Mouse (Mus musculus) brain, embryonic 14.5 days (tissue): ENCODE data around the gene Inmt. TPM values are rescaled to one million over a fixed set of nuclear protein-coding genes. Genes with fewer than 3 reads are reported as not detected.

Experiments used
- DNase-seq: peaks from one replicate; pipeline ENCODE4 v3.0.0-alpha.2; 2011; ENCODE audit warnings: low read depth
- CTCF ChIP-seq: fragments of 200-500 bp; IDR thresholded peaks from 2 replicates; pipeline ENCODE4 v1.5.1; 2012; ENCODE audit warnings: inconsistent platforms, mild to moderate bottlenecking, moderate library complexity, borderline replicate concordance; ENCODE audit not compliant: insufficient read depth, insufficient read length; ENCODE audit errors: extremely low read depth
- POLR2A ChIP-seq: fragments of 200-500 bp; IDR thresholded peaks from 2 replicates; pipeline ENCODE4 v1.6.1; 2012; ENCODE audit warnings: mild to moderate bottlenecking, inconsistent platforms, borderline replicate concordance; ENCODE audit not compliant: poor library complexity, insufficient read depth, insufficient read length, severe bottlenecking; ENCODE audit errors: extremely low read depth
- polyA plus RNA-seq: library from polyadenylated mRNA; depleted of rRNA; stranded (reverse); fragments of >200 nt; gene quantifications from 2 replicates; pipeline ENCODE4 v1.2.3, GENCODE M21; 2012; rRNA removed

The Inmt gene
- polyA plus RNA-seq = not detected in 2 replicates

- no peak for DNase-seq
- TF ChIP-seq POLR2A (no peak), CTCF (no peak)
Measured at GRCm38 (mm10) chr6:55174741-55175181, at the start of gene Inmt. Gene Inmt (minus strand): TSS chr6:55175043.

GRCm38 (mm10) chr6:55223986-55224385, 49.1 kb upstream of the Inmt start:
- TF ChIP-seq CTCF (no peak), POLR2A (no peak)

GRCm38 (mm10) chr6:55218232-55218631, 43.4 kb upstream of the Inmt start:
- no peak for TF ChIP-seq POLR2A
- no peak for TF ChIP-seq CTCF
- DNase-seq = no peak

More at GRCm38 (mm10) chr6:55223986-55224385, 49.1 kb upstream of the Inmt start:
- no peak for DNase-seq

DNA sequence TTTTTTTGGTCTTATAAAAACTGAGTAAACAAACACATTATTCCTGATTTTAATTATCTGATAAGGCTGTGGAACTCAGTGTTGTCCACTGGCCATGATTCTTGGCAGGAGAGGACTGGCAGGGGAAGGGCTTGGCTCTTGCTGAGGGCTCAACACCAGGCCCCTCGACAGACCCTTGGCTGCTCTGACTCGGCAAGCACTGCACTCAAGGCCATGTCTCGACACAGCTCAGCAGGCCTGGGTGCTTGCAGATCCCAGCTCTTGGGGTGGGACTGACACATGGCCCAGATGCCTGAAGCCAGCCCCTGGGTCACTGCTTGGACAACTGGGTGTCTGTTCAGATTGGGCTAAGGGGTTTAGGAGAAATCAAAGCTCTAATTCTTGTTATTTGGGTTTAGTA, 39.7 kb upstream of the Inmt start:
- no peak for DNase-seq
- TF ChIP-seq CTCF (no peak), POLR2A (no peak)

- TF ChIP-seq CTCF = no peak
- TF ChIP-seq POLR2A = no peak
- DNase-seq = no peak
Measured at GRCm38 (mm10) chr6:55210423-55211365, 35.9 kb upstream of the Inmt start.

GRCm38 (mm10) chr6:55207786-55208185, 32.9 kb upstream of the Inmt start:
- TF ChIP-seq POLR2A (no peak), CTCF (no peak)

DNA sequence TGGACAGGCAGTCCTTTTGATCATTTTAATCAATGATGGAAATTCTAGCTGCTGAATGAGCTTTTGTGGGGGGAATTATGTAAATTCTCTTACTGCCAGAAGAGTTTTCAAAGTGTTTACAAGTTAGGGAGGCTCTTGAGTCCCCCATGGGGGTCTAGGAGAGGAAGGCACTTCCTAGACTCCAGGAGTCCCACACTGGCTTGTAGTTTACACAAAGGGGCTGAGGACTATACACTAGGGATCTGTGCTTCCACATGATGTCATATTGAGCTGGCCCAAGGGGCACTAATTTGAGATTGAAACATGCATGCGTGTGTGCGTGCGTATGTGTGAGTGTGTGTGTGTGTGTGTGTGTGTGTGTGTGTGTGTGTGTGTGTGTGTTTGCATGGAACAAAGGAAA, 29.1 kb upstream of the Inmt start:
- DNase-seq = no peak
- TF ChIP-seq POLR2A (no peak), CTCF (no peak)

More at GRCm38 (mm10) chr6:55207786-55208185, 32.9 kb upstream of the Inmt start:
- DNase-seq = no peak

DNA sequence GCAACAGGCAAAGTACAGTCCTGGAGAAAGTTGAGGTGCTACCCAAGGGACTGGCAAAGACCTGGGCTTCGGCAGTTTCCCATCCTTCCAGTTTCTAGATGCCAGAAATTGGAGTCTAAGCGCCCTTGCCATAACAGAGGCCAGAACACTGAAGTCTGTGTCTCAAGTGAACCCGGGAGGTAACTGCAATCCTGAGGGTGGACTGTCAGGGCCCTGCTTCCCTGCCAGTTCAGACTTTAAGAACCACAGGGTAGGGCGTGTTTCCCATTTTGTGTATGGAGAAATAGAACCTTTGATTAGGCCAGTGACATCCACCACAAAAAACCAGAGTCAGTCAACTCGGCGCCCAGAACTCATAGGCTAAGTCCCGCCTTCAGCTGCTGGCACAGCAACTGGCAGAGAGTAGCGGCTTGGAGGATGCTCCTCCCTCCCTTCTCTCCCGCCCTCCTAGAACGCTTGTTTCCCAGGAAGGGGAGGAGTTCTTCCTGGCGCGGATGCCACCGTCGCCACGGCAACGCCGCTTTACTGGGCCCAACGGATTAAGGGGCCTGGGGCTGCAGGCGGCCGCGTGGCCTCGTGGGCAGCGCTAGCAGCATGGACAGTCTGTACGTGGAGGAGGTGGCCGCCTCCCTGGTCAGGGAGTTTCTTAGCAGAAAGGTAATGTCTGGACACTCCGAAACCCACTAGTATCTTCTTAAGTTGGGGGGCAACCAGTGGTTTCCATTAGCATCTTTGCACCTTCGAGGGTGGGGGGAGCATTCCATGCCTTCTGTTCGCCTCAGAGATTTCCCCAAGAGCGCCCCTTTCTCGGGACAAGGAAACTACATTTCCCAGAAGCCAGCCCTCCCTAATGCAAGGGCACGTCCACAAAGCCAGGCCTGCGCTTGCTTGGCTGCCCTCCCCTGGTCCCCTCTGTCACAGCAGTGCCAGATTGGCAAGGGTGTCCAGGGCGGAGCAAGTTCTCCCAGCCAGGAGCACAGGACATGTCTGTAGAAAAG, 28.4 kb upstream of the Inmt start, which contains the start of gene Mindy4:
TSS of gene Mindy4 (plus strand) at position 471 of the 998 bp plus-strand sequence.
- DNase-seq = peak; percentile 99
- TF ChIP-seq POLR2A (peak; percentile 46; the same call in 1 of the 2 replicates), CTCF (no peak)

- DNase-seq = no peak
- no peak for TF ChIP-seq POLR2A
- no peak for TF ChIP-seq CTCF
Measured at GRCm38 (mm10) chr6:55199047-55199446, 24.2 kb upstream of the Inmt start.

DNA sequence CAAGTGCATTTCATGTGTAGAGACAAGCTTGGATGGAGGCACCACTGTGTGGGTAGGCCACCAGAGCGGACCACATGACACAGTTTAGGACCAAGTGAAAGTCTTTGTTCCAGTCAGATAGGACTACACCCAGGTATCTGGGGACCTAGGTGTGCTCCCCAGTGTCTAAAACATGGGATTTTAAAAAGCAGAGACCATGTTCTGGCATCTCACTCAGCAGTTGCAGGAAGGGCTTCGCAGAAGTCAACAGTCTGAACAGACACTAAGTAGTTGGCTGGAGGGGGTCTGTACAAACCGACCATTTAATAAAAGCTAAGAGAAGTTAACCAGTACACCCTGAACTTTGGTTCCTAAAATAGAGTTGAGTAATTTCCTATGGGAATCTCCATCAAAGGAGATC, 18.3 kb upstream of the Inmt start:
- DNase-seq = no peak
- no peak for TF ChIP-seq POLR2A

DNA sequence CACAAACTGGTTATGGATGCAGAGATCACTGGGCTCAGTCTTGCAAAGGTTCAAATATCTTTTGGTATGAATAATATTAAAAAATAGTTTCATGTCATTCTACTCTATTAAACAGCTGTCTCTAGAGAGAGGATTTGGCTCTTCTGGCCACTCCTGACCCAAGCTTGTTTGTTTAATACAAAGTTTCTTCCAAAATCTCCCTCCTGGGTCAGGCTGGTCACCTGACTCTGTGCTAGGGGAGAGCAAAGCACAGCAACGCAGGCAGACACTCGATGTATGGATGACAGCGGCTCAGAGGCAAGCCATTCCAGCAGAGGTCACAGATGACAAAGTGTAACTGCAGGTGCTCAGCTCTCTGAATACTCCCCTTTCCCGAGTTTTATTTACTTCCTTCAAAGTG, 16.7 kb upstream of the Inmt start:
- DNase-seq = no peak
- TF ChIP-seq POLR2A (no peak), CTCF (no peak)
